Mouse (Mus musculus): ENCODE results near the gene Vmn1r223. TPM values are rescaled to one million over a fixed set of nuclear protein-coding genes. Genes with fewer than 3 reads are reported as not detected.

Vmn1r223 gene
- polyA plus RNA-seq (2012; rRNA removed): not detected in 2 replicates

DNA sequence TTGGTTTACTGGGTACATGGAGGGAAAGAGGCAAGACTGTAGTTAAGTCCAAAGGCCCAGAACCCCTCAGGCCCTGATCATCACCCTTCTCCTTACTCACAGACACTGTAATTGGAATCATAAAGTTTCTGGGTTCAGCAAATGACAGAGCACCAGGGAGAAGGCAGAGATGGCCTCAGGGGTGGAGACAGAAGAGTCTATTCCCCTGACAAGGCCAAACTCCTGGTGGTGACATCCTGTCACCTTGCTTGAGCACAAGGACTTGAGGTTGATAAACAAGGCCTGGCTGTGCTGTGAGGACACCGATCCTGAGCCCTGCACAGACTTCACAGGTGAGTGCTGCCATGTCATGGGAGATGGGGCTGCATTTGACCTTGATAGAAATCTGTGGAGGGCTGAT, at the start of gene Vmn1r223:
Gene Vmn1r223 (plus strand): TSS at position 301 of the 400 bp plus-strand sequence.

GRCm38 (mm10) chr13:23213827-23214226, 33.1 kb upstream of the Vmn1r223 start, which contains the start of gene Vmn1r221:
Vmn1r221 (plus strand) TSS chr13:23214127.

DNA sequence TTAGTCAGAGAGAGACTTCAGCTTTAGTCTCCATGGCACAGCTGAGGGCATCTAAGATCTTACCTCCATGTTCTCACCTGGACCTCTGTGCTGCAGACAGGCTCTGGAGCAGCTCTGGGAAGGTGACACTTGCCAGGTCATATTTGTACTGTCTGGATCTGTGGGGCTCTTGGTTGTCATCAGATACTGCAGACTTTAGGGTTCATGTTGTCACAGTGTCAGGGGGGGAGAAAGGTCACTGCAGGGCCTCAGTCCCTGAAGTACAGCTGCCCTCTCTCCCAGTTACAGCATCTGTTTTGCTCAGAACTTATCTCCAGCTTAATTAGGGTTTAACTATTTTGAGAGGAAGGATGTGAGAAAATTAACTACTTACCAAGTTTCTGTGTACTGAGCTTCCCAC, 11.1 kb upstream of the Vmn1r223 start, which contains the start of gene Vmn1r222:
Gene Vmn1r222 (minus strand): TSS at position 101 of the 400 bp plus-strand sequence.

Other genes with a start within 250 kb of the Vmn1r223 start
- gene Vmn1r213, start 239.5 kb upstream of the Vmn1r223 start, polyA plus RNA-seq (2012; rRNA removed): not detected in 2 replicates
- not detected in 2 replicates for gene Vmn1r214, start 216.7 kb upstream of the Vmn1r223 start, polyA plus RNA-seq (2012; rRNA removed)
- gene Vmn1r215, start 179.1 kb upstream of the Vmn1r223 start, polyA plus RNA-seq (2012; rRNA removed): not detected in 2 replicates
- not detected in 2 replicates for gene Vmn1r217, start 128.9 kb upstream of the Vmn1r223 start, polyA plus RNA-seq (2012; rRNA removed)
- gene Vmn1r218, start 114.0 kb upstream of the Vmn1r223 start, polyA plus RNA-seq (2012; rRNA removed): not detected in 2 replicates
- gene Vmn1r219, start 87.8 kb upstream of the Vmn1r223 start, polyA plus RNA-seq (2012; rRNA removed): not detected in 2 replicates
- not detected in 2 replicates for gene Vmn1r220, start 59.2 kb upstream of the Vmn1r223 start, polyA plus RNA-seq (2012; rRNA removed)
- gene Vmn1r221, start 33.0 kb upstream of the Vmn1r223 start, polyA plus RNA-seq (2012; rRNA removed): not detected in 2 replicates
- not detected in 2 replicates for gene Vmn1r222, start 11.2 kb upstream of the Vmn1r223 start, polyA plus RNA-seq (2012; rRNA removed)
- 0.49 and 0.74 TPM in 2 replicates for gene Zfp322a, start 122.1 kb downstream of the Vmn1r223 start, polyA plus RNA-seq (2012; rRNA removed)
- gene Abt1, start 176.7 kb downstream of the Vmn1r223 start, polyA plus RNA-seq (2012; rRNA removed): 1.9 and 2.0 TPM in 2 replicates
- gene Btn1a1, start 218.8 kb downstream of the Vmn1r223 start, polyA plus RNA-seq (2012; rRNA removed): 1.8 and 2.3 TPM in 2 replicates
- gene Btn2a2, start 241.7 kb downstream of the Vmn1r223 start, polyA plus RNA-seq (2012; rRNA removed): not detected in 2 replicates